Mouse (Mus musculus): ENCODE results near the gene Nudt14.

The Nudt14 gene

GRCm38 (mm10) chr12:112950040-112950760 is 8.3 kb upstream of the Nudt14 start:
- peak; percentile 84 to 93 for DNase-seq (ENCODE audit: low spot score in 2 of 2)

GRCm38 (mm10) chr12:112947307-112947706 is 5.4 kb upstream of the Nudt14 start:
- DNase-seq (ENCODE audit: low spot score in 2 of 2), result no peak

GRCm38 (mm10) chr12:112943669-112944068 is 1.7 kb upstream of the Nudt14 start:
- no peak for DNase-seq (ENCODE audit: low spot score in 2 of 2)

DNA sequence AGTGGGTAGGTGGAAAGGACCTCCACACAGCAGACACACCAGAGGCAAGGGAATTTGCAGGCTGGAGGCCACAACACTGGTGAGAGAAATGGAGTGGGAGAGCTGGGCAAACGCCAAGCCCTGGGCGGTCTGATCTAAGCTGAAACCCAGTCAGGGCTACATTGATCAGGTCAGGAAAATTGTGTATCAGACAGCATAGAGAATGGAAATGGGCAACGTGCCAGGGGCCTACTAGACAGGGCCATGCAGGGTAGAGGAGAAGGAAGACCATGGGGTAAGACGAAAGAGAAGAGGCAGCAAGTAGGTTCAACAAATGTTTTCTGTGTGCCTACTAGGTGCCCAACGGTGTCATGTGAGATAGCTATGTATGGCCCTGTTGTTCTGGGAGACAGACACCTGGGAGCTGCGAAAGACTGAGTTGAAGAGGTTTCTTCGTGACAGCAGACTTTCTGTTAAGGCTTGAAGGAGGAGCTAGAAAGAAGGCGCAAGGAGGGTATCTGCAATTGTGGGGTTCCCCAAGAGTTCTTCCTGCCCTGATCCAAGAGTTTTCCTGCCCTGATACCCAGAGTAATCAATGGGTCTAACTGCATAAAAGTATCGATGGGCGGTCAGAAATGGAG is 658 bp downstream of the Nudt14 start:
- DNase-seq (ENCODE audit: low spot score in 2 of 2), result no peak

DNA sequence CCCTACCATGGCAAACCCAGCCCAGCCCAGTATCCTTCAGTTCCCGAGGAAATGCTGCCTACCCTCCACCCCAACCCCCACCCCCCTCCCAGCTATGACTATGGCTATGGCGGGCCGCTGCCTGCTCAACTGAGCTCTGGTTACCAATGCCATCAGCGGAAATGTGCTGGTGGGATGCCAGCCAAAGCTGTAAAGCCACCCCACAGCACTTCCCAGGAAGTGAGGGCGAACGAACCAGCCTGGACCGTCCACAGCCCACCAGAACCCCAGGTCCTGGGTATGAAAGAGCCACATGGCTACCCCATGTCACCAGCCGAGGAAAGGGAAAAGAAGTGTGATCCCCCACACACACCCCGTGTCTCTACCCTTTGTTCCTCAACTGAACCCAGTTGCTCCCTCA is 1.2 kb downstream of the Nudt14 start:
- DNase-seq (ENCODE audit: low spot score in 2 of 2), result no peak

DNA sequence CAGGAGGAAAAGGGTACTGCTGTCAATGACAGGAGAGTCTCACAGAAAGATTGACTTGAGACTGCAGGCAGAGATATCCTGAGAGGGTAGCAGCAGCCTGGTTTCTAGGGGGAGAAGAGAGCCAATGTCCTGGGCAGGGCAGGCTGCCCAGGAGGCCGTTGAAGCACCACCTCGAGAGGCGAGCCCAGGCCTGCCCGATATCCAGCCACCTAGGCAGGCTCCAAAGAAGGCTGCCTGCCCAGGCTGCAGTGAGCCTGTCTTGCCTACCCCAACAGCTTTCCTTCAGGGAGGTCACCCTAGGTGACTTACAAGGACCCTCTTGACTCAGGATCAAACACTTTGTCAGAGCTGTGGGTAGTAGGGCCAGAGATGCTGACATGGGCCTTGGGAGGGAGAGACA is 1.7 kb downstream of the Nudt14 start:
- DNase-seq (ENCODE audit: low spot score in 2 of 2), result no peak

DNA sequence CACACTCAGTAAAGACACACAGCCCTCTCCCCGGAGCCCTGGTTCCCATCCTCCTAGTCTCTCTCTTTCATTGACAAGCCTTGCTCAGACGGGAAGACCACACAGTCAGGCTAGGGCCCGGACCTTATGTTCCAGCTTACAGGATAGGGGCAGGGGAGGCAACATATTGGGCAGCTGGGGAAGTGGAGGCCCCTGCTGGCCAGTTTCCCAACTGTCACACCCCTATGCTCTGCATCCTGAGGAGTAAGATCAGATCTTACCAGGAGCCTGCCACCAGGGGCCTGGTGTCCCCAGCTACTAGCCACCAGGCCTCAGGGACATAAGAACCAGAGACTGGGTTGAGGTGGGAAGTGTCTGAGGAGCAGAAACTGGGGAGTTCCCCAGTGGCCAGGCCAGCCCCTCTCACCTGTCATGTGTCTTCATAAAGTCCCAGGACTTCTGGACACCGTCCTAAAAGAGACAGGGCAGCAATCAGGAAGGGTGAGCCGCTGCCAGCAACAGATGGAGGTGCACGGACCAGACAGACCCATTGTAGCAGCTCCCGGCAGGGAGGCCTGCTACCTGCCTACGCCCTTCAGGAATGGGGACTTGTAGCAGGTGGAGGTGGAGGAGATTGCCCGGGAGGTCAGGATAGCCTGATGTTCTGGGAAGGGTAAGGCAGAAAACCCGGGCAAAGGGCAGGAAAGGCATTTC is 2.9 kb downstream of the Nudt14 start:
- DNase-seq (ENCODE audit: low spot score in 2 of 2), result no peak

- no peak for DNase-seq (ENCODE audit: low spot score in 2 of 2)
These were observed 3.6 kb downstream of the Nudt14 start for GRCm38 (mm10) chr12:112938366-112938765.

- no peak for DNase-seq (ENCODE audit: low spot score in 2 of 2)
These were observed 4.0 kb downstream of the Nudt14 start for GRCm38 (mm10) chr12:112937906-112938305.

- DNase-seq (ENCODE audit: low spot score in 2 of 2), result no peak
These were observed 9.3 kb downstream of the Nudt14 start for GRCm38 (mm10) chr12:112932647-112933046.

DNA sequence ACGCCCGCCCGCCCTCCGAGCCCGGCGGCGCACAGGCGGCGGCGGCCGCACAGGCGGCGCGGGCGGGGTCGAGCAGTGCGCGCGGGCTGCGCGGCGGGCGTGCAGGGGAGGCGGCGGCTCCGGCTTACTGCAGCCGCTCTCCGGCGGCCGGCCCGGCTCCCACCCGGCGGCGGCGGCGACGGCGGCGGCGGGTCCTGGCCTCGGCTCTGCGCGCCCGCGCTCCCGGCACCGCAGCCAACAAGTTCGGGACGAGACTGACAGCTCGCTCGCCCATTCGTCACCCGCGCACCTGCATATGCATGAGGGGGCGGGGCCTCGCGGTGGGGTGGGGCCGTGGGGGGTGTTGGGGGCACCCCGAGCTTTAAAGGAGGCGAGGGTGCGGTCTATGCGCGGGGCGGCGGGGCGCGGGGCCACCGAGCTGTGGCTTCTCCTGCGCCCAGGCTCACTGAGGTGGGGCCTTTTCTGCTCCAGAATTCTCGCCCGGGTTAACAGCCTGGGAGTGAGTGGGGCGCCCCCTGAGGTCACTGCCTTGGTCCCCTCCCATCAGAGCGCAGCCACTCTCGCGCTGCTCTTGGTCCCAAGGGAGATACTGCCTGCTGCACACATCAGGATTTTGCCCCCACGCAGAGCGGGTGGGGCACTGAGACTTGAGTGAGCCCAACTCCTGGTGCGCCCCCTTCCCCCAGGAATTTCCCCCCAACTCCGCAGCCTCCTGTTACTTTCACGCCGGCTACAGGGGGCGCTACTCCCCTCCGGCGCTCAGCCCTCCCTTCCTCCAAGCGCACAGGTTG is 12.2 kb downstream of the Nudt14 start, which contains the start of gene Jag2:
Jag2 (minus strand) TSS at position 215 of the 791 bp plus-strand sequence.
- peak in 1 of 2 experiments; percentile 76 for DNase-seq (ENCODE audit: low spot score in 2 of 2)

GRCm38 (mm10) chr12:112928401-112929241 is 13.3 kb downstream of the Nudt14 start:
- peak in 1 of 2 experiments; percentile 68 for DNase-seq (ENCODE audit: low spot score in 2 of 2)

DNA sequence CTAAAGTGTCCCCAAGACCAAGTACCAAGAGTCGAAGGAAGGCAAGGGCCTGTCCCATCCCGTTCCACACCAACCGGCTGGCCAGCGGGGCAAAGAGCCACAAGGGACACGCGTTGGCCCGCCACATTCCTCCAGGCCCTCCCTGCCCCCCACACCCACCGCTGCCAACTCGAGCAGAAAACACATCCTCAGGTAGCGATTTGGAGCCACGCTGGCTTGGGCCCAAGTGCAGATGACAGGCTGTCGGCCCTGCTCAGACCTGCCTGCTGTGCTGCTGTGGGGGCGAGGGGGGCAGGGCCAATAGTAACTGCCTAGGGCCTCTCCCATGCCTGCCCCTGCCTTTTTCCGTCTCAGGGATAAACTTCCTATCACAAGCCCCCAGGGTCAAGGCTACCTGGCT is 14.7 kb downstream of the Nudt14 start:
- no peak for DNase-seq (ENCODE audit: low spot score in 2 of 2)

- DNase-seq (ENCODE audit: low spot score in 2 of 2), result no peak
These were observed 16.0 kb downstream of the Nudt14 start for GRCm38 (mm10) chr12:112925950-112926349.

DNA sequence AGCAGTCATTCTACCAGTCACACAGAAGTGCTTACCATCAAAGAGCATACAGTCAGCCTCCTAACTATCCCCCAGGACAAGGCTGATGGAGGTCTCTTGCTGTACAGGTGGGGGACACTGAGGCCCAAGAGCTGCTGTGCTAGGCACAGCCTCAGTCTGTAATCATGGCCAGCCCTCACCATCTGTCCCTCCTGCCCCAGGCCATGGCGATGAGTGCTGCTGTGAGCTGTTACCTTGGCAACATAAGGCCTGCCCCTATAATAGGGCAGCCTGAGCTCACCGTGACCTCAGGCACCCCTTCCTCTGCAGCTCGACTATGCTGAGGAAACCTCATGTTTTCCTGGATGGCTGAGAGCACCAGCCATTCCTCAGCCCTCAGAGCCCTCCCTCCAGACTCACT is 19.4 kb downstream of the Nudt14 start:
- no peak for DNase-seq (ENCODE audit: low spot score in 2 of 2)

- no peak for DNase-seq (ENCODE audit: low spot score in 2 of 2)
These were observed 20.4 kb downstream of the Nudt14 start for GRCm38 (mm10) chr12:112921518-112921917.

- no peak for DNase-seq (ENCODE audit: low spot score in 2 of 2)
These were observed 24.0 kb downstream of the Nudt14 start for GRCm38 (mm10) chr12:112917906-112918305.

- DNase-seq (ENCODE audit: low spot score in 2 of 2), result no peak
These were observed 24.4 kb downstream of the Nudt14 start for GRCm38 (mm10) chr12:112917486-112917885.

GRCm38 (mm10) chr12:112916698-112917400 is 25.1 kb downstream of the Nudt14 start:
- DNase-seq (ENCODE audit: low spot score in 2 of 2), result no peak

DNA sequence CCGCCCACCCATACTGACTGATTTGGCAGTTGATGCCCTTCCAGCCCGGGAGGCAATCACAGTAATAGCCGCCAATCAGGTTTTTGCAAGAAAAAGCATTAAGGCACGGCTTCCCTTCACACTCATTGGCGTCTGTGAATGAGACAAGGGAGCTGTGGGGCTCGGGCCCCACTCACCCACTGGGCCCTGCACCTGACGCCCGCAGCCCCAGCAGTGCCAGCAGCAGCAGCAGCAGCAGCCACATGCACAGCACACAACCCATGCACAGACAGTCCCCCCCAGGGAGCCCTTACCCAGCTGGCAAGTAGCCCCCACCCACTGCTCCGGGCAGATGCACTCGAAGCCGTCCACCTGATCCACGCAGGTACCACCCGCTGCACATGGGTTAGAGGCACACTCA is 26.3 kb downstream of the Nudt14 start:
- no peak for DNase-seq (ENCODE audit: low spot score in 2 of 2)
